Mouse (Mus musculus) gastrocnemius, postnatal 25 days (tissue): Measurements from ENCODE around the gene Slf2. TPM values are rescaled to one million over a fixed set of nuclear protein-coding genes. Genes with fewer than 3 reads are reported as not detected.

Source experiments
- DNase-seq: peaks from one replicate; pipeline ENCODE4 v3.0.0; 2022
- total RNA-seq, 2 experiments: library from RNA; stranded (reverse); gene quantifications; 1 replicate in 1 of 2; 2 replicates in 1 of 2; pipeline ENCODE4 v1.2.3; 2021

The Slf2 gene
- total RNA-seq, 2 experiments from 2014 or later: 11.1 to 11.7 TPM

DNA sequence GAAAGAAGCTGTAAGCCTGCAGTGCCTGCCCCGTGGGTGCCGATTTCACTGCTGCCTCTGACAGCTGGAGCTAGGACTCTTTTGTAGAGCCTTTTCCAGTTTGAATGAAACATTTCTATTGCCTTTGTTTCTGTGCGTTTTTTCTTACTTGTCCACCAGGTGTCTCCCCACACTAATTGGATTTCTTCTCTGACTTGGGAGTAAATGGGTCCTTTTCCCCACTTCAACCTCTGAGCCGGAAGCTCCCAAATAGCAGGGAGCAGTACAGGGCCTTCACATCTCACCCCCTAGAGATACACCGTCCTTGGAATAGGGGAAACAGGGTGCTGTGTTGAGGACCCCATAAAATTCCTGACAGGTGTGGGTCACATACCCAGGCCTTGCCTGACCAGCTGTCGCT, 81.7 kb downstream of the Slf2 start:
- no peak for DNase-seq

GRCm38 (mm10) chr19:45013581-45014225, 82.8 kb downstream of the Slf2 start:
- DNase-seq: no peak

DNA sequence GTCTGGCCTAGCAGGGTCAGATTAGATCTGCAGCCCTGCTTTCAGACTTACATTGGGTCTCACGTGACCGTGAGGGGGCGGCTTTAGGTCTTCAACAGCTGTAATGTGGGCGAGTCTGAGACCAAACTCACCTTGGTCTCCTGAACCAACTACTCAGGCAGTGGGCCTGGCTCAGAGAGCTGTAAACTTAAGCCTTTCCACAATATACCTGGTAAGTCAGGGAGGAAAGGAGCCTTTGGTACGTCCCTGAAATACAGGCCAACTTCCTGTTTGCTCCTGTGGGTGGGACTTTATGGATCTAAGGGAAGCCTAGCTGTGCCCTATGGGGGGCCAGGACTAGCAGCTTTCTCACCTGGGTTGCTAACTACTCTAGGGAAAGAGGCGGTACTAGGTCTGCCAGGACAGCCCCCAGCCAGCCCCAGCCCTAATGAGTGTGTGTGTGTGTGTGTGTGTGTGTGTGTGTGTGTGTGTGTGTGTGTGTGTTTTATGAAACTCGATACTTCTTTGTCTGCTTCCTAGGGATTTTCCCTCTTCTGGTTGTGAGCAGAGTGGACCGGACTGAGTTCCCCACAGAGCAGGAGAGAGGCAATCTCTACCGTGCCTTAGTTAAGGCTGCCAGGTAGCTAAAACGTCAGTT, 83.5 kb downstream of the Slf2 start, which contains the start of gene Lzts2:
Gene Lzts2 (plus strand): TSS at position 80 of the 637 bp plus-strand sequence.
- DNase-seq: no peak

GRCm38 (mm10) chr19:45014981-45015402, 84.0 kb downstream of the Slf2 start:
- DNase-seq: peak; percentile 76

- peak; percentile 70 for DNase-seq
Measured at GRCm38 (mm10) chr19:45015518-45016281, 84.7 kb downstream of the Slf2 start.

DNA sequence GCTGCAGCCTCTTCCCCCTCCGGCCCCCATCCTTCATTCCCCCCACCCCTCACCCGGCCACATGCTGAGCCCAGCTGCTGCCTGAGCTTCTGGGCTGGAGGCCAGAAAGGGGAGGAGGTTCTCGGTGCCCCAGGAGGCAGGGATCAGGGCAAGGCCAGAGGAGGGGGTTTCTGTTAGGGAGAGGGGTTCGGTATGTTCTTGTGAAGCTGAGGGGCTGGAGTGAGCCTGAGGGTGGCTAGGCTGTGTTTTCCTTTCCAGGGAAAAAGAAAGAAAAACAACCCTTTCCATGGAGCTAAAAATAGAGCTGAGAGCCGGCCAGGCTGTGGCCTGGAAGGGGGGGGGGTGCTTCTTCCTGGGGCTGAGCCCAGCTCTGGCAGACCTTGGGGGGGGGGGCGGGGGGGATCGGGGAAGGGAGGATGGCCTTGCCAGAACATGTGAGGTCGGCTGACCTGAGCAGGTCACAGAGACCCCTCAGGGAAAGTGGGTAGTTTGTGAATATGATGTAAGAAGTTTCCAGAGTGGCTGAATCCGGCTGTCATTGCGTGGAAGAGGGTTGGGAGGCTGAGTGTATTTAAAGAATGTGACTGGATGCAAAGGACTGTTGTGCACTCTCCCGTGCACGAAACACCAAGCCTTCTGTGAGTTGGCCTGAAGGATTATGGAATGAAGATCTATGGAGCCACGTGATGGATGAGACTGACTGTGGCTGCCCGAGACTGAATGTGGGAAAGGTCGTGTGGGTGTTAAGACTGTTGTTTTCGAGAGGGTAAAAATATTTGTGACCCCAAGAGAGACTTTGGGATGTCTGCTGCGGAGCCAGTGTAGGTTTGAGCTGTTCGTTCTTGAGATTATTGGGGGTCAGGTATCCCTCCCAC, 85.6 kb downstream of the Slf2 start:
- DNase-seq: peak; percentile 84

GRCm38 (mm10) chr19:45017216-45017771, 86.3 kb downstream of the Slf2 start:
- DNase-seq: peak; percentile 92

GRCm38 (mm10) chr19:45017909-45018308, 87.0 kb downstream of the Slf2 start:
- DNase-seq: peak; percentile 91

DNA sequence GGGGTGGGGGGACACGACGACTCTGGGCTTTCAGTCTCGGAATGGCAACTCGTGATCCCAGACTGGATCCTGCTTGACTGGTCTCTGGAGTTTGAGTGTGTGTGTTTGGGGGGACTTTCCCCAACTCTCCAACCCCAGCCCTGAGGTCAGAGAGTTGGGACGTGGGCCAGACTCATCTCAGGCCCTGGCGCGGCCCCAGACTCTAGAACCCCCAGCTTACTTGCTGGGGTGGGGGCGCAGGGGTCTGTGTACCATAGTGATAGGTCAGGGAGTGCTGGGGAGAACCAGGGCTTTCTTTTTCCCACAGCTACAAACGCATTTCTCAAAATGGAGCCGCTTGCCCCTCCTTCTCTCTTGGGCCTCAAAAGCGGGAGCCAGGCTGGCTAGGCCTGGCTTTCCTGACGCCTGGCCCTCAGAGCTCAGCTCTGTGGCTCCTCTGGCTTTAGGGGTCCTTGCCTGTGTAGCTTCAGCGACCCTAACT, 87.4 kb downstream of the Slf2 start:
- no peak for DNase-seq

DNA sequence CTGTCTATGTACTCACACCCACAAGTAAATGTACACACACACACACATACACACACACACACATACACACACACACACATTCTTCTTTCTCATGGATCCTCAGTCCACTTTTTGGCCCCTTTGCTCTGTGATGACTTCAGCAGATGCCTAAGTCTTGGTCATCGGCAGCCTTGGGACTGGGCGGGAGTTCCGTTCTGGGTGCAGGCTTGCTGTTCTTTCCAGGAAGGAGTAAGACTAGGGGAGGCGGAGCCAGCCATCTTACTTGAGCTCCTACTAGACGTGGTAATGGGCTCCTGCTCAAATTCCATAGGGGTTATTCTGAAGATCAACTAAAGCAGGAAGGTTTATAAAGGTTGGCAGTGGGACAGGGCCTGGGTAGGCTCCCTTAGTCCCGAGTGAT, 89.4 kb downstream of the Slf2 start:
- DNase-seq: peak; percentile 77

DNA sequence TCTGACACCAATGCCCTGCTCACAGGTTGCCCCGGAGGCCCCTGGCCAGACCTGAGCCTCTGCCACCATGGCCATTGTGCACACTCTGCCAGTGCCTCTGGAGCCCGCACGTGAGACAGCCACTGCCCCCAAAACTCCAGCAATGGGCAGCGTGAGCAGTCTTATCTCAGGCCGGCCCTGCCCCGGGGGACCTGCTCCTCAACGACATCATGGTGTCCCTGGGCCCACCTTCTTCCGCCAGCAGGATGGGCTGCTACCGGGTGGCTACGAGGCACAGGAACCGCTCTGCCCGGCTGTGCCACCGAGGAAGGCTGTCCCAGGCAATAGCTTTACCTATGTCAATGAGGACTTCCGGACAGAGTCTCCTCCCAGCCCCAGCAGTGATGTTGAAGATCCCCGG, 90.4 kb downstream of the Slf2 start:
- DNase-seq: no peak

DNA sequence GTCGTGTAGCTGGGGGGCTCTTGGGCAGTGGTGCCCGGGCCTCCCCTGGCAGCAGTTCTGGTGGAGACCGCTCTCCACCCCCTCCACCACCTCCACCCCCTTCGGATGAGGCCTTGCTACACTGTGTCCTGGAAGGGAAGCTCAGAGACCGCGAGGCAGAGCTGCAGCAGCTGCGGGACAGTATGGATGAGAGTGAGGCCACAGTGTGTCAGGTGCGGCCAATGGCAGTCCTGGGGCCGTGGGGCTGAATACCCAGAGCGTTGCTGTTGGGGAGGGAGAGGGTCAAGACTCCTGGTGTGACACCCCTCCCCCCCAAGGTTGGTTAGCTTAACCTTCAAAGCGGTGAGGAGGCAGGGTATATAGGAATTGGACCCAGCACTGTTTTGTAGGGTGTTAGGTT, 93.0 kb downstream of the Slf2 start:
- DNase-seq: no peak

- DNase-seq: no peak
Measured at GRCm38 (mm10) chr19:45024775-45025174, 93.8 kb downstream of the Slf2 start.

DNA sequence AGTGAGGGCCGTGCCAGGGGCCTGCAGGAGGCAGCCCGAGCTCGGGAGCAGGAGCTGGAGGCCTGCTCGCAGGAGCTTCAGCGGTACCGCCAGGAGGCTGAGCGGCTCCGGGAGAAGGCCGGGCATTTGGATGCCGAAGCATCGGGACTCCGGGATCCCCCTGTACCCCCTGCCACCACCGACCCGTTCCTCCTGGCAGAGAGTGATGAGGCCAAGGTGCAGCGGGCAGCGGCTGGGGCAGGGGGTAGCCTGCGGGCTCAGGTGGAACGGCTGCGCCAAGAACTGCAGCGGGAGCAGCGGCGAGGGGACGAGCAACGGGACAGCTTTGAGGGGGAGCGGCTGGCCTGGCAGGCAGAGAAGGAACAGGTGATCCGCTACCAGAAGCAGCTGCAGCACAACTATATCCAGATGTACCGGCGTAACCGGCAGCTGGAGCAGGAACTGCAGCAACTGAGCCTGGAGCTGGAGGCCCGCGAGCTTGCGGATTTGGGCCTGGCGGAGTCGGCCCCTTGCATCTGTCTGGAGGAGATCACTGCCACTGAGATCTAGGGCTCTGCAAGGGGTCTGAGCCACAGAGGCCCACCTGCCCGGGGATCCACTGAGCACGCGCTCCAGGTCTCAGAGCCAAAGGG, 95.1 kb downstream of the Slf2 start:
- DNase-seq: no peak

DNA sequence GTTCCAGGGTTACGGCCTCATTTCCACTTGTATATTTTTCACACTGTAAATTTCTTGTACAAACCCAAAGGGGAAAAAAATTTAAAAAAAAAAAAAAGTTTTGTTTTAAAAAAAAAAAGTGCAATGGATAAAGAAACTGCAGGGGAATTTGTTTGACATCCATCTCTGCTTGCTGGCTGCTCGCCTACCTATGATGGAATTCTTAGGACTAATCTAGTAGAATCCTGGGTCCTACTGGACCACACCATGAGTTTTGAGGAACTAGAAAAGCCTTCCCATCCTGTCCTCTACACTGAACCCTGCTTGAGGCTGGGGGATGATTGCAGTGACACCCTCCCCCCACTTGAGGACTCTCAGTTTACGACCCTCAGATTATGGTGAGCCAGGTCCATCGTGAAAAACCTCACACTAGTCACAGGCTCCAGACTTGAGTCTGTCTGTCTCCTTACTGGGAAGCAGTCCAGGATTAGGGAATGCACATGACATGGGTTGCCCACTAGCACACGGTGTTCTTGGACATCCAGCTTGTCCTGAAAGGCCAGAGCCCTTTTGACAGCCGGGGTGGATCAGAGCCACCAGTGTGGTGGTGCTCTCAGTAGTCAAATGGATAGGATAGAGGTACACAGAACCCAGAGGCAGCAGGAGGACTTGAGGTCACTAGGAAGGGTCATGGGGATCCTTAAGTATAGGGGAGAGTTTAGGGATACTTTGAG, 96.2 kb downstream of the Slf2 start:
- peak; percentile 69 for DNase-seq

GRCm38 (mm10) chr19:45027848-45028247, 96.9 kb downstream of the Slf2 start:
- no peak for DNase-seq

GRCm38 (mm10) chr19:45028746-45029145, 97.8 kb downstream of the Slf2 start:
- no peak for DNase-seq

DNA sequence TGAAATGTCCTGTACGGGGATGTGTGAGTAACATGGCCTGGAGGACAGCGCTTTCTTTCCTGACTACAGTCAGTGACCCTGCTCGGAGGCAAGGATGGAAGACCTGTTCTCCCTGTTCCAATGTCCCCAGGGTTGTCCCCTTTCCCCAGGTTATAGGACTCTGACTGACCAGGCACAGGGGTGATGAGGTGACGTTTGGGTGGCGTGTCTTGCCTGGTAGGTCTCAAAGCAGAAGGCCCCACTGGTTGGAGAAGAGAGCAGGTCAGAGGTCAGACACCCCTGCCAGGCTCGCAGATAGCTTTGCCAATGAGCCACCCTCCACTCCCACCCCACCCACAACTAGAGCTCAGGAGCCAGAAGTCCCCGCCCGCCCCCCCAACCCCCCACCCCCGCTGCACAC, 98.6 kb downstream of the Slf2 start:
- no peak for DNase-seq

- DNase-seq: peak; percentile 58
Measured at GRCm38 (mm10) chr19:45030111-45030510, 99.2 kb downstream of the Slf2 start.
